Mouse (Mus musculus) cerebellum, adult 11 months (tissue): ENCODE results near the gene Arhgap10.
A peak's percentile ranks its signal among the peaks of the same experiment; 100 is the strongest.

Source experiments
- DNase-seq: peaks from one replicate; pipeline ENCODE4 v3.0.0; 2022

The Arhgap10 gene

GRCm38 (mm10) chr8:77515786-77516185, 2.0 kb downstream of the Arhgap10 start:
- peak; percentile 42 for DNase-seq

GRCm38 (mm10) chr8:77515201-77515600, 2.6 kb downstream of the Arhgap10 start:
- no peak for DNase-seq

- no peak for DNase-seq
These were observed 5.8 kb downstream of the Arhgap10 start for GRCm38 (mm10) chr8:77511750-77512493.

- DNase-seq: no peak
These were observed 7.3 kb downstream of the Arhgap10 start for GRCm38 (mm10) chr8:77510426-77510825.

- no peak for DNase-seq
These were observed 8.7 kb downstream of the Arhgap10 start for GRCm38 (mm10) chr8:77509044-77509443.

GRCm38 (mm10) chr8:77507510-77508035, 10.2 kb downstream of the Arhgap10 start:
- no peak for DNase-seq

- no peak for DNase-seq
These were observed 11.2 kb downstream of the Arhgap10 start for GRCm38 (mm10) chr8:77506539-77506938.

GRCm38 (mm10) chr8:77502547-77502946, 15.2 kb downstream of the Arhgap10 start:
- no peak for DNase-seq

GRCm38 (mm10) chr8:77501131-77501530, 16.6 kb downstream of the Arhgap10 start:
- DNase-seq: no peak

- no peak for DNase-seq
These were observed 17.5 kb downstream of the Arhgap10 start for GRCm38 (mm10) chr8:77500264-77500663.

GRCm38 (mm10) chr8:77497442-77497841, 20.3 kb downstream of the Arhgap10 start:
- DNase-seq: no peak

GRCm38 (mm10) chr8:77496253-77496652, 21.5 kb downstream of the Arhgap10 start:
- DNase-seq: no peak

GRCm38 (mm10) chr8:77494376-77495328, 23.1 kb downstream of the Arhgap10 start:
- DNase-seq: no peak

GRCm38 (mm10) chr8:77492356-77493058, 25.2 kb downstream of the Arhgap10 start:
- DNase-seq: no peak

GRCm38 (mm10) chr8:77491231-77491923, 26.4 kb downstream of the Arhgap10 start:
- DNase-seq: no peak

- no peak for DNase-seq
These were observed 27.5 kb downstream of the Arhgap10 start for GRCm38 (mm10) chr8:77490095-77490781.

- DNase-seq: no peak
These were observed 28.5 kb downstream of the Arhgap10 start for GRCm38 (mm10) chr8:77489235-77489634.

GRCm38 (mm10) chr8:77488215-77488606, 29.5 kb downstream of the Arhgap10 start:
- no peak for DNase-seq

GRCm38 (mm10) chr8:77487590-77488214, 30.1 kb downstream of the Arhgap10 start:
- DNase-seq: no peak

GRCm38 (mm10) chr8:77486749-77487148, 31.0 kb downstream of the Arhgap10 start:
- no peak for DNase-seq

GRCm38 (mm10) chr8:77484817-77485216, 32.9 kb downstream of the Arhgap10 start:
- DNase-seq: no peak
